Mouse (Mus musculus): ENCODE data around the gene Dnaaf5.

The Dnaaf5 gene

GRCm38 (mm10) chr5:139149681-139150602, at the start of gene Dnaaf5, which contains the start of gene Prkar1b:
Gene Dnaaf5, plus strand, starts transcription at chr5:139150223.
Gene Prkar1b, minus strand, starts transcription at chr5:139150001.
- peak; percentile 98 for DNase-seq

DNA sequence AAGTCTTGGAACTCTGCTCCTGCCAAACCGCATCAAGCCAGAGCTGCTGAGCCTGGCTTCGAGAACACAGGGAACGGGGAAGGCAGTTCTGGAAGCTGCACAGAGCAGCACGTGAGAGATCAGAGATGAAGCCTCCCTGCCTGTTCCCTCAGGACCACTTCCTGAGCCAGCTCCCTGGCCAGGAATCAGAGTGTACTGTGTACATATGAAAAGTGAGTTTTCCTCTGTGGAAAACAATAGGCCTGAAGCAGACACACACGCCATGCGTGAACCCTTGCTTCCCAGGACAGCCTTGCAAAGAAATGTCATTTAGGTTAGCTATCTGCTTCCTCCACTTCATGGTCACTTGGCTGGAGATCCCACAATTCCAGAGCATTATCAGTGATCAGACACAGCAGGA, 48.2 kb upstream of the Dnaaf5 start:
- DNase-seq, result no peak

DNA sequence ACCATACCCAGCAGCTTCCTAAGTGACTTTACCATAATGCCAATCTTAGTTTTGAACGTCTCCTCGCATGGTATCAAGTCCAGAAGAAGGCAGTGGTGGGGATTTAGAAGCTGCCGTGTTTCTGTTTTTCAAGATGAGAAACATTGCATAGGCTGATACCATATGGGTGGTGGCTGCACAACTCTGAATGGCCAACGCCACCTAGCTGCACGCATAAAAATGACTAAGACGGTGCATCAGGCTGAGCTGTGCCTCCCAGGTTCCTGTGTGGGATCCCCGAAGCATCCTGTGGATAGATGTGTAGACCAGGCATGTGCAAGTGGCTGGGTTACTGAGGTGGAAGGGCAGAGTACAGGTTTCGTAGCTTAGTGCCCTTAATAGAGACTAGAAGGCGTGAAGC, 42.2 kb upstream of the Dnaaf5 start:
- peak; percentile 27 for DNase-seq

DNA sequence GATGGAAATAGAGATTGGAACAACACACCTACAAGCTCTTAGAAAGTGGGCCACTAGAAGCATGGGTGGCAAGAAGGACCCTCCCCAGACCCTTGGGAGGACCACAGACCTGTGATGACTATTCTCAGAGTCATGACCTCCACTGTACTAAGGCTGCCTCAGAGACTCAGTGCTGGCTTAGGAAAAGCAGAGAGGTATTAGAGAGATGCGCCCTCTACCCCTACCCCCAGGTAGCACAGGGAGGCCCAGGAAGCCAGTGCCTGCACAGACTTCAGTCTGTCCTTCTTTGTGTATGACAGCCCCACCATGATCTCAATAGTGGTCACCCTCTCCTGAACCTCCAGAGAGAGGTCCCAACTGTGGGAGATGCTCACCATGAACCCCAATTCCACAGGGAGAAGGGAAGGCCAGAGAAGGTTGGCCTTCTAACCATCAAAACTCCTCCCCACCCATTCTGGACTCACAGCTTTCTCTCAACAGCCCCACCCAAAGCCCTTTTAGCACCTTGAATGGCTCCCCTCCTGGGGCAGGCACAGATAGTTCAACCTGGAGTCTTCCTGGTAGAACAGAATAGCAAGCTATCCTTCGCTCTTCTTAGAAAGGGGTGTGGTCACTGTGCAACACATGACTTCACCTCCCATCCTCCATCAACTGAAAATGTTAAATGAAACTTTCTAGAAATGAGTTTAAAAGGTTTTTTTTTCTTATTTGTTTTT, 39.7 kb upstream of the Dnaaf5 start:
- no peak for DNase-seq

GRCm38 (mm10) chr5:139111991-139112390, 38.0 kb upstream of the Dnaaf5 start:
- no peak for DNase-seq

GRCm38 (mm10) chr5:139112418-139112817, 37.6 kb upstream of the Dnaaf5 start:
- DNase-seq, result no peak

DNA sequence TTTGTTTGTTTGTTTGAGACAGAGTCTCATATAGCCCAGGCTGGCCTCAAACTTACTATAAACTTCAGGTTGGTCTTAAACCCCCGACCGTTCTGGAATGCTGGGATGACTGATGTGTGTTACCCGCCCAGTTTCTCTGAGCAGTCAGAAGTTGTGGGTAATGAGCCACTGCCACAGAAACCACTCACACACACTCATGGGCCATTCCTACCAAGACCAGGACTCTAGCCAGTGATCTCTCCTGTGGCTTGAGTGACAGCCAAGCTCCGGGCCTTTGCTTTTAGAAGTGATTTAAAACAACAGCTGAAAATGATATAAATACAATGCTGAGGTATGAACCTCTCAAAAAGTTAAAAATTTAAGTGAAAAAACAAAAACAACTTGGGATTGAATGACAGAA, 35.1 kb upstream of the Dnaaf5 start:
- no peak for DNase-seq

DNA sequence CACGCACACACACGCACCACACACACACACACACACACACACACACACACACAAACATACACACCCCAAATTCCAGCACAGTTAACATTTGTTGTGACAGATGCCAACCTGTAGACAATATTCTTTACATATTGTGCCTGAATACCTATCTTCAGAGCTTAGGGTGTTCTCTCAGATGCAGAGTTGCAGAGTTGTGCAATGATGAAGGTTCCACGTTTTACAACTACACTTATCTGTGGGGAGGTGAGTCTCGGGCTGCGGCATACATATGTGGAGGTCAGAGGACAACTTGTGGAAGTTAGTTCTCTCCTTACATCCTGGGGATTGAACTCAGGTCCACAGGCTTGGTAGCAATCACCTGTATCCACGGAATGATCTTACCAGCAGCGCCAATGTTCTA, 34.5 kb upstream of the Dnaaf5 start:
- DNase-seq, result no peak

GRCm38 (mm10) chr5:139118139-139118960, 31.7 kb upstream of the Dnaaf5 start:
- peak; percentile 74 for DNase-seq

GRCm38 (mm10) chr5:139118961-139119276, 31.1 kb upstream of the Dnaaf5 start:
- no peak for DNase-seq

DNA sequence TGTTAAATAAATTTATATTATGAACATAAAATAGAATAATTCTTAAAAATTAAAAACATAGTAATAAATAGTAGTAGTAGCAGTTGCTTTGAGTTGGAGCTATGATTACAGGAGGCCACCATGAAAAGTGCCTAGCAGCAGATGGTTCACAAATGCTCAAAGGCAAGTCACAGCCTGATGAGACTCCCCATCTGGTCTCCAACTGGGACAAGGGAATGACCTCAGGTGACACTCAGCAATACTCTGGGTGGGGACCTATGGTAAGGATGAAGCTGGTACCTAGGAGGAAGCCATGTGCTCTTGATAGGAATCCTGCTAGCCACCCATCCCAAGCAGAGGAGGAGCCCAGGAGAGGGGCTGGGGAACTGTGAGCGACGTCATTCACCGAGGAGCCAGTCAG, 24.3 kb upstream of the Dnaaf5 start:
- DNase-seq, result no peak

DNA sequence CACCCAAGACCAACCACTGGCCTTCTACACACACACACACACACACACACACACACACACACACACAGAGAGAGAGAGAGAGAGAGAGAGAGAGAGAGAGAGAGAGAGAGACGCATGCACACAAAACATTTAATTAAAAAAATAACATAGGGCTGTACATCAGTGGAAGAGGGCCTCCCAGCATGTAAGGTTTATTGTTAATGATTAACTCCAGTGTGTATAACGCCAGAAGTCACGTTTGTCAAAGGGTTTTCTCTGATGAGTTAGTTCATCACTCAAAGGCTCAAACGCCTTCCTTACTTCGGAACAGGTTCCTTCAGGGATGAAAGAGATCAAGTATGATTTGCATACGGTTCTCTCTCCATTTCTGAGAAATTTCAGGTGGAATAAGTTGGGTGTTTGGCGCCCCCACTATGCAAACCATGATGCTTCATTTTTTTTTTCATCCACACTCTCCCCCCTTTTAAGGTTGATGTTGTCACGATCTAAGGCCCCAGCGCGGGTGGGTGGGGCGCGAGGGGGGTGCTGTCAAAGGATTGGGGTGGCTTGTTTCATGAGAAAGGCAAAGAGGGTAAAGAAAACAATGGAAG, 21.5 kb upstream of the Dnaaf5 start:
- no peak for DNase-seq

DNA sequence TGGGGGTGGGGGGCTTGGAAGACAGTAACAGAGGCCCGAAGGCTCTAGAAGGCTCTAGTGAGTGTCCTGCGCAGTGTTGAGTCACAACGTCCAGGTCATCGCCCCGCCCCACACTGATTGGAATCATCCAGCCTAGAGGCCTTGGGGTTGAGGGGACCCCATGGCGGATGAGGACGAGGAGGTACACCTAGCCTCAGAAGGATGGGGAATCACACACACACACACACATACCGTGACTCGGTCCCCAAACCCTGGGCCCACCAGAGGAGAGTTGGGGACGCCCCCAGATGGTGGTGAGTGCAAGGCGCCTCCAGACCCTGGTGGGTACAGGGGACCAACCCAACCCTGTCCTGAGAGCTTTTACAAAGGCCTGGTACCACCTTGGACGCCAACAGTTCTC, 20.9 kb upstream of the Dnaaf5 start:
- DNase-seq, result no peak

GRCm38 (mm10) chr5:139129572-139130151, 20.4 kb upstream of the Dnaaf5 start:
- DNase-seq, result peak; percentile 24

GRCm38 (mm10) chr5:139130351-139130750, 19.7 kb upstream of the Dnaaf5 start:
- DNase-seq, result no peak

- no peak for DNase-seq
These were observed 15.5 kb upstream of the Dnaaf5 start for GRCm38 (mm10) chr5:139134501-139134900.

GRCm38 (mm10) chr5:139136341-139136740, 13.7 kb upstream of the Dnaaf5 start:
- no peak for DNase-seq

DNA sequence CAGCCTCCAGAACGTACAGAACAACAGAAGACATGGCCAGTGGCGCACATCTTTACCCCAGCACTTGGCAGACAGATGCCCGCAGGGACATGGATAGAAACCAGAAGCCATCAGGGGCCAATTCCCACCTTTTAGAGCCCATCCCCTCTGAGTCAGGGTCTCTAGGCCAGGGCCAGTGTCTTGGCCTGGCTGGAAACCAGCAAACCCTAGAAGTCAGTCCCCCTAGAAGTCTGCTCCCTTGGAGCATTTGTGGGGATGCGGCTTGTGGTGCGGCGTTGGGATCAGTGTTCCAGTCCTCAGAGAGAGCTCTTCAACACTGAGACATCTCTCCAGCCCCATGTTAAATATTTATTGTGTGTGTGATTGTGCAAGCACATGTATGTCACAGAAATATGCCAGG, 12.8 kb upstream of the Dnaaf5 start:
- no peak for DNase-seq

DNA sequence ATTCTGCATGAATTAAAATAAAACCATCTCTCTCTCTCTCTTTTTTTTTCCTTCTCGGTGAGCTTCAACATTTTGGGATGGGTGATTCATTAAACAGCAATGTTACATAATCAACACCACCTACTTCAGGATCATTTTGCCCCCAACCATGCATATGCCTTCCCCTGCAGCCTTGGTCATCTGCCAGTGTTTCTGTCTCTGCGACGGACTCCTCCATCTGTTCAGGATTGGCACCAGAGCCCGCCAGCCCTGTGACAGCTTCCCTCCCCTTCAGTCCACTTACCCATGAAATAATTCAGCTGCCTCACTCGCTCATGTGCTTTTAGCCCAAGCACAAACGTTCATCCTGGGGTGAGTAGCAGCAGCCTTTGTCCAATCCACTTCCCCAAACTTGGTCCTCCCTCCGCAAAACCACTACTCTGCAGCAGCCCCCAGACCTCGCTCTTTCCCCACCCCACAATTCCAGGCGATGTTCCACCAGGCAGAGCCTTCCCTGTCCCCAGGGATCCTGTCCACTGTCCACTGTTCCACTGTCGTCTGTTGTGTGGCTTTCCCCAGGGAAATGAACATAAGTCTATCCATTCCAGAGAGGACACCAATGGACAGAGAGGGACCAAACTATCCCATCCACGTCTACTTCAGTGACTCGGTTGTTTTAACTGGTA, 11.6 kb upstream of the Dnaaf5 start:
- DNase-seq, result peak; percentile 61

DNA sequence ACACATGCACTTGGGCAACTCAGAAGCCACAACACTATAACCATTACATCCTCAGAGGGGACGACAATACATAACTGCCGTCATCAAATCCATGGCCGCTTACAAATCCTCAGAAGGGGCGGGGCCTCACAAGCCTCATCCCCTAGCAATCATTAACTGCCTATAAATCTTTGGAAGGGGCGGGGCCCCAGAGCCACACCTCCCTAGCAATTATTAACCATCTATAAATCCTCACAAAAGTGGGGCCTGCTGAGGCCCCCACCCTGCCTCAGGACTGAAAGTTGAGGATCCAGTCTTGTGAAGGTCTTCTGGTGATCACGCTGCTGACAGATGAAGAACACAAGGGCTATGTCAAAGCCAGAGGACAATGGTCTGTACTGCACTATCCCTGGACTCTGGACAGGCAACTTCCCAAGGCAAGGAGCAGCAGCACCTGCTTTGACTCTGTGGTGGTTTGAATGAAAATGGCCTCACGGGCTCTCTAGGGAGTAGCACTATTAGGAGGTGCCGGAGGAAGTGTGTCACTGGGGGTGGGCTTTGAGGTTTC, 11.0 kb upstream of the Dnaaf5 start:
- no peak for DNase-seq

DNA sequence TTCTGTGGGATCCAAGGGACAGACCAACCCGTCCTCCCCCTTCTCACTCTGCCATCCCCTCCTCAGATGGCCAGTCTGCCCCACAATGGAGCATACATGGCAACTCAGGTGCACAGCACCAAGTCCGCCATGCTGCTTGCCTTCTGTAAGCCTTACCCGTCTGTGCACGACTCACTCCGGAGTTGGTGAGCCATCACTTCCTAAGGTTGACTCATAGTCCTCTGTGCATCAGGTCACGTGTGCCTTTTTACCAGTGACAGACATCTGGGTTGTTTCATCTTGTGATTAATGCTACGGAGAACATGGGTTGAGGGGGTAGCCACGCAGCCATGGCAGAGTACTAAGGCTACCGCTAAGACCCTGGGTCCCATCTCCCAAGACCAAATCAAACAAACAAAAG, 9.4 kb upstream of the Dnaaf5 start:
- no peak for DNase-seq

GRCm38 (mm10) chr5:139141326-139141725, 8.7 kb upstream of the Dnaaf5 start:
- DNase-seq, result peak; percentile 44

All from lung, postnatal 10 days (tissue).